21 mouse cellular contexts compared by ENCODE assay signal in the genomic region with DNA sequence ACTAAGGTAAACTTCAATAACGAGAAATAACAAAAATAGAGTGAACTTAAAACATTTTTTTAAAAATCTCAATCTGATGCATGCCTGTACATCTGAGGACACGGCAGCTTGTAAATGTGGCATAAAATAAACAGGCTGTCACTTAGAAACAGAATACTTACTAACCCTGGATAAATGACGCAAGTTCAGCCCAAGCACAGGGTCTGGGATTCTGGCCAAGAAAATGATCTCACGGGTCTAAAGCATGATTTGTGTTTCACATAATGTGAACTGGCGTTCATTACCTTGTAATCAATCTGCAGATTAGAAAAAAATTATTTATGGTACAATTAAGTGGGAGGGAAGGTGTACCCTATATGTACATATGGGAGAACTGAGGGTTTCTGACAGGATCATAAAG.
DNase-seq lines count a peak whose midpoint lies in the region; TF ChIP-seq lines count a peak whose summit lies in the region.
"Had no signal": no experiment of that assay in that cellular context is flagged by ENCODE, and none has a peak within 500 bp of the region (broad histone marks: within the 10 kb centered on the region; RNA-seq: fewer than 3 reads in every experiment).

No protein-coding gene starts in this region.

- no peak for TF ChIP-seq POLR2A in thymus, adult 2 months (IDR thresholded peaks at IDR 0.05; ENCODE audit: control insufficient read depth, extremely low read depth, insufficient read depth, low read length, poor library complexity)

- H3K4me3 ChIP-seq in gastrocnemius, adult 2 months: no peak overlapping the region
- no peak overlapping the region for H3K4me3 ChIP-seq in layer of hippocampus, adult 2 months
- no peak overlapping the region for H3K4me3 ChIP-seq in thymus, adult 2 months (ENCODE audit: control insufficient read depth, insufficient read depth, low read length)
- H3K4me3 ChIP-seq: erythroblast, embryonic 14.5 days; heart, embryonic 12.5 days; limb, embryonic 15.5 days; midbrain, embryonic 15.5 days; neural tube, embryonic 13.5 days had no signal

- no peaks in the 10 kb centered on the region for H3K4me1 ChIP-seq in thymus, adult 2 months (replicated peaks; ENCODE audit: control insufficient read depth, insufficient read depth, low read length)
- H3K4me1 ChIP-seq: heart, embryonic 12.5 days; limb, embryonic 15.5 days; midbrain, embryonic 15.5 days; neural tube, embryonic 13.5 days had no signal

- 77% methylated on average over 5 of the region's 5 CpGs for whole genome bisulfite sequencing in thymus, adult 2 months

- intact Hi-C loops in gastrocnemius, adult 2 months (cut with DNase I): no loop called here

- H3K27ac ChIP-seq in gastrocnemius, adult 2 months: no peak overlapping the region
- no peak overlapping the region for H3K27ac ChIP-seq in layer of hippocampus, adult 2 months
- H3K27ac ChIP-seq in thymus, adult 2 months (ENCODE audit: control insufficient read depth, insufficient read depth, low read length): no peak overlapping the region
- H3K27ac ChIP-seq: limb, embryonic 15.5 days; macrophage; midbrain, embryonic 15.5 days; neural tube, embryonic 13.5 days had no signal

- H3K27me3 ChIP-seq in thymus, adult 2 months (ENCODE audit: control insufficient read depth, insufficient read depth, low read length): no peaks in the 10 kb centered on the region
- H3K27me3 ChIP-seq: heart, embryonic 12.5 days; limb, embryonic 15.5 days; midbrain, embryonic 15.5 days; neural tube, embryonic 13.5 days had no signal

- H3K36me3 ChIP-seq in thymus, adult 2 months (ENCODE audit: control insufficient read depth, insufficient read depth, low read length): no peaks in the 10 kb centered on the region
- H3K36me3 ChIP-seq: heart, embryonic 12.5 days; limb, embryonic 15.5 days; midbrain, embryonic 15.5 days; neural tube, embryonic 13.5 days had no signal

- peak; percentile 16 for DNase-seq in gastrocnemius, adult 2 months
- DNase-seq in gastrocnemius, postnatal 25 days: no peak
- peak; percentile 4 for DNase-seq in urinary bladder, postnatal 14 days (ENCODE audit: low spot score)
- no peak for DNase-seq in urinary bladder, adult 18-20 months (ENCODE audit: low spot score in 2 of 2)
- DNase-seq in layer of hippocampus, adult 2 months (ENCODE audit: low spot score in 2 of 2): peak; percentile 15 to 34
- DNase-seq in thymus, adult 2 months: no peak
- no peak for DNase-seq in right cerebral cortex, adult 18-20 months
- DNase-seq: cerebellum, adult 9-10 months; embryo, embryonic 11 days; heart, postnatal 4 days; kidney, adult 11 months; kidney, postnatal 10 days; liver, postnatal 0 days; right cerebral cortex, postnatal 4 days; thymus, adult 18-20 months had no signal

- no peak for TF ChIP-seq CTCF in gastrocnemius, adult 2 months (IDR thresholded peaks at IDR 0.05)
- no peak for TF ChIP-seq CTCF in layer of hippocampus, adult 2 months (conservative IDR thresholded peaks at IDR 0.05)
- no peak for TF ChIP-seq CTCF in thymus, adult 2 months (IDR thresholded peaks at IDR 0.05; ENCODE audit: borderline replicate concordance, control insufficient read depth, extremely low read depth, insufficient read depth, low read length, poor library complexity)

Comparison
In these comparisons a context has a peak if more than half of its experiments do, and no peak if none do; other contexts are left out.
1. DNase-seq: peak in gastrocnemius, adult 2 months (single experiment), urinary bladder, postnatal 14 days (single experiment) and layer of hippocampus, adult 2 months (2 of 2); none in gastrocnemius, postnatal 25 days (single experiment), urinary bladder, adult 18-20 months (0 of 2), thymus, adult 2 months (single experiment) and right cerebral cortex, adult 18-20 months (single experiment).